Mouse (Mus musculus): ENCODE measurements at regions not wholly inside any gene's neighbourhood (a gene's known extent, or its start where the extent isn't known, plus 50 kb on each side); places are given as distances from the start of the nearest gene placed in this dataset.

DNA sequence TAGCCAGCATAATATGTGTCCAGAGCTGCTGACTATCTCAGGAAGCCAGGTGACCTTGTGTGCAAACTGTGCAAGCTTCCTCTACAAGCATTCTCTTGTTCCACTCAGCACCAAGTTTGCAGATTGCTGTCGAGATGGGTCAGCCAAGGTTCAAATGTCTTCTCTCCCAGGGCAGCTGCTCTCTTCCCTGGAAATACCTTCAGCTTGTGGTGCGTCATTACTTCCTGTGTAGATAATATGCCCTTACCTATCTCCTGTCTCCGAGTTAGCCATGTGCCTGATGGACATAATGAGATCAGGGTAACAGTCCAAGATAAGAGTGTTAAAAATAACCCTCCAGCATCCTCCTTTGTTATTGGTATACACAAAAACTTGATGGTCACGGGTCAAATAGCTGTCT, 113.7 kb upstream of the Fbxl7 start:
- no peak for DNase-seq (ENCODE audit: low read depth in 3 of 3, low spot score in 3 of 3)

GRCm38 (mm10) chr15:27013906-27014658, 118.7 kb upstream of the Fbxl7 start:
- no peak overlapping the region for H3K4me3 ChIP-seq (ENCODE audit: insufficient read depth in 1 of 2, low read depth in 2 of 2, low read length in 2 of 2)
- H3K27ac ChIP-seq, result no peak overlapping the region
- H3K27me3 ChIP-seq (ENCODE audit: control insufficient read depth, insufficient read depth, low read length), result no peaks in the 10 kb centered on the region
- no peaks in the 10 kb centered on the region for H3K36me3 ChIP-seq (replicated peaks; ENCODE audit: control insufficient read depth, insufficient read depth, low read depth)
- 54% methylated on average over 4 of the region's 4 CpGs for WGBS (ENCODE audit: insufficient replicate concordance)
- no peaks in the 10 kb centered on the region for H3K9me3 ChIP-seq (ENCODE audit: control insufficient read depth, low read length)
- H3K4me1 ChIP-seq (replicated peaks; ENCODE audit: control insufficient read depth in 2 of 2, insufficient read depth in 2 of 2, low read length in 1 of 2), result no peaks in the 10 kb centered on the region
- no peak overlapping the region for H3K9ac ChIP-seq (replicated peaks)
- TF ChIP-seq CTCF (IDR thresholded peaks at IDR 0.05; ENCODE audit: low read depth), result no peak
- no peak for TF ChIP-seq EP300 (IDR thresholded peaks at IDR 0.05; ENCODE audit: low read depth)
- H3K4me2 ChIP-seq (ENCODE audit: low read depth), result no peak overlapping the region
- DNase-seq (ENCODE audit: low read depth in 3 of 3, low spot score in 3 of 3) (no peak), ATAC-seq (ENCODE audit: insufficient read depth) (no peak)

More for the DNA sequence above, 113.7 kb upstream of the Fbxl7 start:
- H3K36me3 ChIP-seq (replicated peaks; ENCODE audit: control insufficient read depth, insufficient read depth, low read depth), result no peaks in the 10 kb centered on the region
- ATAC-seq (ENCODE audit: insufficient read depth), result no peak
- no peak overlapping the region for H3K9ac ChIP-seq (replicated peaks)
- WGBS (ENCODE audit: insufficient replicate concordance), result 33% methylated on average over 4 of the region's 4 CpGs
- H3K4me2 ChIP-seq (ENCODE audit: low read depth), result no peak overlapping the region
- H3K9me3 ChIP-seq (ENCODE audit: control insufficient read depth, low read length), result no peaks in the 10 kb centered on the region
- TF ChIP-seq CTCF (IDR thresholded peaks at IDR 0.05; ENCODE audit: low read depth), result no peak
- no peak for TF ChIP-seq EP300 (IDR thresholded peaks at IDR 0.05; ENCODE audit: low read depth)
- no peak overlapping the region for H3K4me3 ChIP-seq (ENCODE audit: insufficient read depth in 1 of 2, low read depth in 2 of 2, low read length in 2 of 2)
- H3K4me1 ChIP-seq (replicated peaks; ENCODE audit: control insufficient read depth in 2 of 2, insufficient read depth in 2 of 2, low read length in 1 of 2), result no peaks in the 10 kb centered on the region
- no peak overlapping the region for H3K27ac ChIP-seq
- no peaks in the 10 kb centered on the region for H3K27me3 ChIP-seq (ENCODE audit: control insufficient read depth, insufficient read depth, low read length)

GRCm38 (mm10) chr15:27014659-27014974, 119.2 kb upstream of the Fbxl7 start:
- Histone ChIP-seq H3K9ac (replicated peaks) (no peak overlapping the region), H3K4me1 (replicated peaks; ENCODE audit: control insufficient read depth in 2 of 2, insufficient read depth in 2 of 2, low read length in 1 of 2) (no peaks in the 10 kb centered on the region), H3K27me3 (ENCODE audit: control insufficient read depth, insufficient read depth, low read length) (no peaks in the 10 kb centered on the region), H3K9me3 (ENCODE audit: control insufficient read depth, low read length) (no peaks in the 10 kb centered on the region), H3K36me3 (replicated peaks; ENCODE audit: control insufficient read depth, insufficient read depth, low read depth) (no peaks in the 10 kb centered on the region), H3K27ac (no peak overlapping the region), H3K4me3 (ENCODE audit: insufficient read depth in 1 of 2, low read depth in 2 of 2, low read length in 2 of 2) (no peak overlapping the region), H3K4me2 (ENCODE audit: low read depth) (no peak overlapping the region)
- 30% methylated on average over 1 of the region's 1 CpGs for WGBS (ENCODE audit: insufficient replicate concordance)
- DNase-seq (ENCODE audit: low read depth in 3 of 3, low spot score in 3 of 3) (no peak), ATAC-seq (ENCODE audit: insufficient read depth) (no peak)
- TF ChIP-seq CTCF (IDR thresholded peaks at IDR 0.05; ENCODE audit: low read depth) (no peak), EP300 (IDR thresholded peaks at IDR 0.05; ENCODE audit: low read depth) (no peak)

GRCm38 (mm10) chr15:27020471-27020870, 125.1 kb upstream of the Fbxl7 start:
- no peak overlapping the region for H3K9ac ChIP-seq (replicated peaks)
- DNase-seq (ENCODE audit: low read depth in 3 of 3, low spot score in 3 of 3), result no peak
- no peaks in the 10 kb centered on the region for H3K27me3 ChIP-seq (ENCODE audit: control insufficient read depth, insufficient read depth, low read length)
- H3K27ac ChIP-seq, result no peak overlapping the region
- TF ChIP-seq CTCF (IDR thresholded peaks at IDR 0.05; ENCODE audit: low read depth) (no peak), EP300 (IDR thresholded peaks at IDR 0.05; ENCODE audit: low read depth) (no peak)
- WGBS (ENCODE audit: insufficient replicate concordance), result 60% methylated on average over 5 of the region's 5 CpGs
- H3K4me1 ChIP-seq (replicated peaks; ENCODE audit: control insufficient read depth in 2 of 2, insufficient read depth in 2 of 2, low read length in 1 of 2), result no peaks in the 10 kb centered on the region
- no peak overlapping the region for H3K4me3 ChIP-seq (ENCODE audit: insufficient read depth in 1 of 2, low read depth in 2 of 2, low read length in 2 of 2)
- no peaks in the 10 kb centered on the region for H3K36me3 ChIP-seq (replicated peaks; ENCODE audit: control insufficient read depth, insufficient read depth, low read depth)
- ATAC-seq (ENCODE audit: insufficient read depth), result no peak
- H3K4me2 ChIP-seq (ENCODE audit: low read depth), result no peak overlapping the region
- H3K9me3 ChIP-seq (ENCODE audit: control insufficient read depth, low read length), result no peaks in the 10 kb centered on the region

DNA sequence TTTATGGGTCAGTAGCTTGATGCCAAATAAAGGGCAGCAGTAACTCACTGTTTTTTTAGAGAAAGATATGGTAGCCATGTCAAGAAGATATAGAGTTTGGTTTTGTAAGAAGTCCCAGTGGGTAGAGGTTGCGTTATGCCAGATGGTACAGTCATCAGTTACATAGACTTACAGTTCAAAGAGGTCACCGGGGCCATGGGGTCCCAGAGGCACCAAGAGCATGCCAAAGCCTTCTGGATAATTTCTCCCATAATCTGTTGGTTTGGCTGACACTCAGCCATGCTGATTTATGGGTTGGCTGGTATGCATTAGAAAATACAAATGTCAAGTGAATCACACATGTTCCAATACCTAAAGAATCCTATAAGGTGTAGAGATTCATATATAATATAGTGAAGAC, 137.9 kb upstream of the Fbxl7 start:
- DNase-seq (ENCODE audit: low read depth in 3 of 3, low spot score in 3 of 3) (no peak), ATAC-seq (ENCODE audit: insufficient read depth) (no peak)
- Histone ChIP-seq H3K27ac (no peak overlapping the region), H3K9me3 (ENCODE audit: control insufficient read depth, low read length) (no peaks in the 10 kb centered on the region), H3K9ac (replicated peaks) (no peak overlapping the region), H3K4me3 (ENCODE audit: insufficient read depth in 1 of 2, low read depth in 2 of 2, low read length in 2 of 2) (no peak overlapping the region), H3K36me3 (replicated peaks; ENCODE audit: control insufficient read depth, insufficient read depth, low read depth) (no peaks in the 10 kb centered on the region), H3K4me1 (replicated peaks; ENCODE audit: control insufficient read depth in 2 of 2, insufficient read depth in 2 of 2, low read length in 1 of 2) (no peaks in the 10 kb centered on the region), H3K4me2 (ENCODE audit: low read depth) (no peak overlapping the region), H3K27me3 (ENCODE audit: control insufficient read depth, insufficient read depth, low read length) (no peaks in the 10 kb centered on the region)
- 63% methylated on average over 2 of the region's 2 CpGs for WGBS (ENCODE audit: insufficient replicate concordance)
- TF ChIP-seq CTCF (IDR thresholded peaks at IDR 0.05; ENCODE audit: low read depth) (no peak), EP300 (IDR thresholded peaks at IDR 0.05; ENCODE audit: low read depth) (no peak)

Data from liver, embryonic 14.5 days (tissue).